Mouse (Mus musculus) activated CD4-positive, CD25-positive, alpha-beta regulatory T cell, adult 4 months (primary cell): ENCODE results near the gene Camta1. TPM values are rescaled to one million over a fixed set of nuclear protein-coding genes. Genes with fewer than 3 reads are reported as not detected.

Experiments
- ATAC-seq: one replicate; pipeline ENCODE4 v1.8.0; 2017
- polyA plus RNA-seq, 2 experiments: library from polyadenylated mRNA; unstranded; fragments of 100-300 nt; shearing (Covaris generic); gene quantifications; one replicate each; pipeline ENCODE4 v1.2.1; 2017

The Camta1 gene
- polyA plus RNA-seq, 2 experiments from 2014 or later: 45.5 to 49.5 TPM

- no peak for ATAC-seq
These were observed 83.2 kb downstream of the Camta1 start for GRCm38 (mm10) chr4:151778511-151778910.

DNA sequence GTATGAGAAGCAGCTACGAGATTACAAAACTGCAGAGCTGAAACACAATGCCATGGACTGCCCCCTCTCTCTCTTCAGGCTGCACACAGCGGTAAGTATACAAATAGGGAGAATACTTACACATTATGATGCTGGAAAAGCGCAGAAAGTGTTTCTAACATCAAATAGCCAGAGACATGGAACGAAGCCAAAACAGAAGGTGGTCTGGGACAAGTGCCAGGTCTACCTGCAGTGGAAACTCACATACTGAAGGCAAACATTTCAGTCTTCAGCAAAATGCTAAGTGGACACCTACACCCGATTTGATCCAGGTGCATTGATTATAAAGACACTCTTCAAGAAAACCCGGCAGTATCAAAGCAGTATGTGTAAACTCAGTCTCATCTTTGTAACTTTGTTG, 84.2 kb downstream of the Camta1 start:
- ATAC-seq: no peak

GRCm38 (mm10) chr4:151775441-151775840, 86.2 kb downstream of the Camta1 start:
- no peak for ATAC-seq

DNA sequence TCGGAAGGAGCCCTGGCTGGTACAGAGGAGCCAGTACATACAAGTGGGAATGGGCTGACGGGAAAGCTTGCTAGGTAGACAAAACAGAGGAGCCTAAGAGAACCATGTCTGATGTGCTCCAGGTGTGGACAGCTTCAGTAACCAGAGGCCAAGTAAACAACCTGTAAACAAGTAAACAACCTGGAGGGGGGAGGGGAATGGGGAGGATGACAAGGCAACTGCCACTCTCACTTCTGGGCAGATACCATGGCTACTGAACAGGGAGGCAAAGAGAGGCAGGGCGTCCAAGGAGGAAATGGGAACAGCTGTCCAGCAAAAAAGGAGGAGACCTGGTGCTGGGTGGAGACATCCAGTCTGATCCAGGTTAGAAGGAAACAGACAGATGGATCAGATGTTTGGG, 88.0 kb downstream of the Camta1 start:
- no peak for ATAC-seq

GRCm38 (mm10) chr4:151773007-151773406, 88.7 kb downstream of the Camta1 start:
- ATAC-seq: no peak

DNA sequence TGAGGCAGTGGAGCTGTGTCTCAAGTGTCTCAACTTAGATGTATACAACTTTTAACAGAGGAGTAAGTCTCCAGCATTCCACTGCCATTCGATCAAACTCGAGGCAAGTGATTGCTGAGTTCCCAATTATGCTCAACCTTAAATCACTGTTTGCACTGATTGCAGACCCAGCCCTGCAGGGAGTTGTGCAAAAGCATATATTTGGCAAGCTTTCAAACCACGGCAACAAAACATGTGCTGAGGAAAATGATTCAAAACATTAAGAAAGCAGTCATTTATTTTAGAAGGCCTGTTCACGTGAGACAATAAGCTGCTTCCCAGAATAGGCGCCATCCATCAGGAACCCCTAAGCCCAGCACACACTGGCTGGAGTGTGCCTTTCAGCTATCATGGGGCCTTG, 91.0 kb downstream of the Camta1 start:
- no peak for ATAC-seq

- no peak for ATAC-seq
These were observed 93.9 kb downstream of the Camta1 start for GRCm38 (mm10) chr4:151767786-151768185.

DNA sequence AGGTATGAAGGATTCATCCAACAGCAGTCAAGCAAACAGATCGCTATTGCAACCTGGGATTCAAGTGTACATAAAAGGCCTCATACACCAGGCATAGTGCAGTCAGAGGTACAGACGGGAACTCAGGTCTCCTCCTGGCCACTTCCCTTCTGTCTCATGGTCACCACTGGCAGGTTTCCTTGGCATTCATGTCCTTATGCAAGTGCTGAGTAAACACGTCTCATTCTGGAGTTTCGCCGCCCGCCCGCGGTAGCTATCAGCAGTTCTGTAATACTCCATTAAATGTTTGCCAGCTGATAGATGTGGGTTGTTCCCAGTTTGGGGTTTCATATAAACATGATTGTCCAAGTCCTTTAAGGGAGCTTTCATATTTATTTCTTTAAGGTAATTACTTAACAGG, 94.3 kb downstream of the Camta1 start:
- no peak for ATAC-seq

- ATAC-seq: no peak
These were observed 96.3 kb downstream of the Camta1 start for GRCm38 (mm10) chr4:151765376-151765775.

DNA sequence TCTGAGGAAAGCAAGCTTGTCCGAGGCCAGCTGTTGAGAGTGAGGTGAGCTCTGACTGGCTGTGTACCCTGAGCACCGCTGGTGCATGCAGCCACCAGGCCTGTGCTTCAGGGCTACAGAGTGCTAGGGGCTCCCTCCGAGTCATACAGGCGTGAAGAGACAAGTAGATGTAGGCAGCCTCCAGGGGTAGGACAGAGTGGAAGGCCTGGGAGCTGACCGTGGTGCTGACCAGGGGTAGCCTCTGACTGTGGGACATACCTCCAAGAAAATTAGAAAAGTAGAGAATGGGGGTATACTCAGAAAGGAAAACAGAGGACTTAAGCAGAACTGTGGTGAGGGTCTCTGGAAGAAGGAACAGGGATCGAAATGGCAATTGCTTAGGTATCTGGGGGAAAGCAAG, 97.7 kb downstream of the Camta1 start:
- no peak for ATAC-seq

DNA sequence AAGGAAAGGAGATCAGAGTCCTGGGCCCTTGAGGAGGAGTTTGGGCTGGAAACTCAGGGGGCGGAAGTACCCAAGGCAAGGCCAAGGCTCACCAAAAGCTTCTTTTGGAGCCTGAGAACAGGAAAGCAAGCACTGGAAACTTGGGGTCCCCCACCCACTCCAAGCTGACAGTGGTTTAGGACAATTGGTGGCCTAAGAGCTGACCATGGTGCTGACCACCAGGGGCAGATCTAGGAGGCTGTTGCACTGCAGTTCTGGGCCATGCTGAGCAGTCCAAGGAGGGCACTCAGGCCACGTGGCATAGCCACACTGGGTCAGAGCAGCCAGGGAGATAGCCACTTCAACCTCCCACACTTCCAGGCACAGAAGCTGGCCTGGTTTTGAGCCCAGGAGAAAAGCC, 102.6 kb downstream of the Camta1 start:
- ATAC-seq: no peak

DNA sequence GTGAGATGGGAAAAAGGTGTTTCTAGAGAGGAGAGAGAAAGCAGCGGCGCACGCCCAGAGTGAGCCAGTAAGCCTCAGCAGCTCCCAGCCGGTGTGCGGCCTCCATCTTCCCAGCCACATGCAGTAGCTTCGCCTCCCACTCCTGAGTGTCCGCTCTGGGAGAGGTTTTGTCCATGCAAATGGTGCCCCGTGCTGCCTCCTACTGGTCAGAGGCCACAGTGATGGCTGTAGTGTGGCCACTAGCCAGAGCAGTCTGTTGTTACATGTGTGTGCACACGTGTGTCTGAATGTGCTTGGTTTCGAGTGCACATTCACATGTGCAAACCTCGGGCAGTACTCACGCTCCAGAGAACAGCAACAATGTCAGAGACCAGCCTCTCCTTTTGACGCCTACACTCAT, 103.3 kb downstream of the Camta1 start:
- no peak for ATAC-seq

GRCm38 (mm10) chr4:151757261-151757660, 104.4 kb downstream of the Camta1 start:
- ATAC-seq: no peak

GRCm38 (mm10) chr4:151756400-151756799, 105.3 kb downstream of the Camta1 start:
- ATAC-seq: no peak

DNA sequence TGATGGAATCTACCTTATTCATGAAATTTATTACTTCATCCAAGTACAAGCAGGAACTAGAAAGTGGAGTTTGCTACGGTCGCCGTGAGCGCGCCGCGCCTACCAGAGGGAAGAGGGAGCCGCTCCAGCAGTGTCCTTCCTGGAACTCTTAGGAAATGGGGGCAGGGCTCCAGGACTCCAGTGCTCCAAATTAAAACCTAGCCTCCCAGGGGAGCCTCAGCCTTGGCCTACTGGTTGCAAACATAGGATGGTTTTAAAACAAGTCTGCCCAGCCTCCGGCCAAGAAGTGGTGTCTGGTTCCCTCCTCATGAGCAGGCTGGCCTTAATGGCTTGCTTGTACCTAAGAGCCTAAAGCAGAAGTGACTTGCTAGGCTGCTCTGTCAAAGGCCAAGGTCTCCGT, 108.4 kb downstream of the Camta1 start:
- ATAC-seq: no peak

GRCm38 (mm10) chr4:151752551-151752950, 109.1 kb downstream of the Camta1 start:
- no peak for ATAC-seq

- ATAC-seq: no peak
These were observed 110.3 kb downstream of the Camta1 start for GRCm38 (mm10) chr4:151751270-151751945.

- ATAC-seq: no peak
These were observed 114.0 kb downstream of the Camta1 start for GRCm38 (mm10) chr4:151747723-151748122.

GRCm38 (mm10) chr4:151746002-151746606, 115.6 kb downstream of the Camta1 start:
- no peak for ATAC-seq

- ATAC-seq: no peak
These were observed 120.2 kb downstream of the Camta1 start for GRCm38 (mm10) chr4:151741249-151742137.

GRCm38 (mm10) chr4:151739348-151739956, 122.2 kb downstream of the Camta1 start:
- ATAC-seq: no peak

DNA sequence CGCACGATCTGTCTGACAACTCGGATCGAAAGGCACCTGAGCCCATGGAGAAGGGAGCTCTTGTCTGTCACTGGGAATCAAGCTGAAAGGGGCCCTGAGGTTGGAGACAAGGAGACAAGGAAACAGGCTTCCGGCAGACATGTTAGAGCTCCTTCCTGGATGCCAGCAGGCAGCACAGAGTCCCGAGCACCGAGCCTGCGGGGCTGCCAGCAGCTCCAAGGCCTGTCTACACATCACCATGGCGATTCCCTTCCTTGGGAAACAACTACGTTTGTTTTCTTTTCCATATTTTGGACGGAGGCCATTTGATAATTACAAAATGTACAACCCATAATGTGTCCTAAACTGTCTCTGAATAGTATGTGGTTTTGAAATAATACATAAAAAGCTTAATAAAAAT, 122.8 kb downstream of the Camta1 start:
- ATAC-seq: no peak

GRCm38 (mm10) chr4:151738280-151738679, 123.4 kb downstream of the Camta1 start:
- no peak for ATAC-seq
